Mouse (Mus musculus): ENCODE measurements at regions not wholly inside any gene's neighbourhood (a gene's known extent, or its start where the extent isn't known, plus 50 kb on each side); places are given as distances from the start of the nearest gene placed in this dataset.

DNA sequence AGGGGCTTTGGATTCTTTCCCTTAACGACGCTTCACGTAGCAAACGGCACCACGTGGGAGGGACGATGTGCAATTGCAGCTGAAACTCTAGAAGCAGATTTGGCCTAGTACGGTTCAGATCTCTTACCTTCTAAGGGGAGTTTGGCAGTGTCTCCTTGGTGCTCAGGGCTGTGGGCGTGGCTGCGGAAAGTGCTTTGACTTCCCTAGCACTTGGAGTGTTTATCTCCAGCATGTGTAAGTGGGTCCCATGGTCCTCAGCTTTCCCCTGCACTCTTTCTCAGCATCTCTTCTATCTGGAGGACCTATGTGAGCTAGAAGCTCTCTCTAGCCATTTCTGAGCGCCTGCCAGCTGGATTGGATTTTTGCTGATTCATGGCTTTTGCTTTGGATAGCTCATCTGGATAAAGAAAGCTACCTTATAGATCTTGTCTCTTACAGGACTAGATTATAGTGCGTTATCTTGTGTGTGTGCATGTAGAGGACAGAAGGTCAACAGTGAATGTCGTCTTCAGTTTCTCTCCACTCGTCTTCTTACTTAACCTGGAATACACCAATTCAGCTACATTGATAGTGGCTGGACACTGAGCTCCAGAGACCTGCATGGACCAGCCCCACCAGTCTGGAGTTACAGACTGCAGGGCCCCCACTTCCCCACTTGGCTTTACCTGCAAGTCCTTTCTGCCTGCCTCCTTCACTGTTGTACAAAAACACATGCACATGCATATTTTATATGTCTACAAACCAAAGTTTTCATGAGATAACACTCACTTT, 92.8 kb upstream of the Serbp1 start:
- Histone ChIP-seq H3K27me3 (ENCODE audit: low read depth, poor library complexity, severe bottlenecking) (no peaks in the 10 kb centered on the region), H3K4me1 (peaks cover 4% of the 10 kb centered on the region), H3K9me3 (replicated peaks) (no peaks in the 10 kb centered on the region), H3K36me3 (no peaks in the 10 kb centered on the region), H3K4me3 (no peak overlapping the region), H3K27ac (replicated peaks) (no peak overlapping the region)
- 79% methylated on average over 13 of the region's 13 CpGs for WGBS
- DNase-seq (ENCODE audit: low spot score) = no peak

DNA sequence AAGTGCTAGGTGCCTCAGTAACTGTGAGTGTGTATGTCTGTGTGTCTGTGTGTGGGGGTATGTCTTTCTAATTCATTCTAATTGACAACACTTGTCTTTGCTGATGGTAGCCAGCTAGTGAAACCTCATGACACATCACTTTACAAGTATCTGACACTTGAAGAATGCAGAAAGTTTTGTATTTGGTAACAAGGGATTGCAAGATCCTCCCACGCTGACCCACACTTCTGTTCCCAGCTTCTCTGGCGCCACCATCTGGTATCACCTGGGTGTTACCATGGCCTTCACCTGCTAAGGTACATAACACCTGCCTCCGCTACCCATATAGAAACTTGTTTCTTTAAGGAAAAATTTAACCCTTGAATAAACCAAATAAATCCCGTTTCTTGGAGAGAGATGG, 95.8 kb upstream of the Serbp1 start:
- Histone ChIP-seq H3K36me3 (no peaks in the 10 kb centered on the region), H3K9me3 (replicated peaks) (no peaks in the 10 kb centered on the region), H3K4me1 (peaks cover 4% of the 10 kb centered on the region), H3K27ac (replicated peaks) (no peak overlapping the region), H3K27me3 (ENCODE audit: low read depth, poor library complexity, severe bottlenecking) (no peaks in the 10 kb centered on the region), H3K4me3 (no peak overlapping the region)
- 39% methylated on average over 4 of the region's 4 CpGs for WGBS
- DNase-seq (ENCODE audit: low spot score) = no peak

DNA sequence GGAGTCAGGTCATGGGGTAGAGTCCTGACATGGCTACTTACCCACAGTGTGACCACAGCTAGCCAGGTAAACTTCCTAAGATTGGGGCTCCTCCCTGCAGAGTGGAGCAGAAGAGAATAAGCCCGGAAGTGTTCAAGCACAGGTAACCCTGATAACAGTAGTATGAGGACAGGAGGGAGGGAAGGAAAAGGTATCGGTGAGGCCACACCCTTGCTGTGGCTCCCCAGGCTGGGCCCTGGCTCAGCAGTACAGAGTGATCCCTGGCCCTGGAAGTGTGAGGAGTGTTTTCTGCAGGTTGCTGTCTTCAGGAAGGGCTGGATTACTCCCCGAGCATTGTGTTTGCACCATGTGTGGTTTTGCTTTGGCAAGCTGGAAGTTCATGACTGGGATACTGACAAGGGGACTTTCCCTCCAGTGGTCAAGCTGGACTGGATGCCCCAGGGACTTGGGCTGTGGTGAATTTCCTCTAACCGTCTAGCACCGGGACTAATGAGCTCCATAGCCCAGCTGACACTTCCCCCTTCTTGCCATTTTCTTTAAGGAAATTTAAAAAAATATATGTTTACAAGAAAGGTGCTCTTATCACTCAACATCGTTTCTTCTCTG, 97.2 kb upstream of the Serbp1 start:
- Histone ChIP-seq H3K27ac (replicated peaks) (no peak overlapping the region), H3K4me1 (no peaks in the 10 kb centered on the region), H3K27me3 (ENCODE audit: low read depth, poor library complexity, severe bottlenecking) (no peaks in the 10 kb centered on the region), H3K4me3 (no peak overlapping the region), H3K36me3 (no peaks in the 10 kb centered on the region), H3K9me3 (replicated peaks) (no peaks in the 10 kb centered on the region)
- no peak for DNase-seq (ENCODE audit: low spot score)
- WGBS = 83% methylated on average over 6 of the region's 6 CpGs

DNA sequence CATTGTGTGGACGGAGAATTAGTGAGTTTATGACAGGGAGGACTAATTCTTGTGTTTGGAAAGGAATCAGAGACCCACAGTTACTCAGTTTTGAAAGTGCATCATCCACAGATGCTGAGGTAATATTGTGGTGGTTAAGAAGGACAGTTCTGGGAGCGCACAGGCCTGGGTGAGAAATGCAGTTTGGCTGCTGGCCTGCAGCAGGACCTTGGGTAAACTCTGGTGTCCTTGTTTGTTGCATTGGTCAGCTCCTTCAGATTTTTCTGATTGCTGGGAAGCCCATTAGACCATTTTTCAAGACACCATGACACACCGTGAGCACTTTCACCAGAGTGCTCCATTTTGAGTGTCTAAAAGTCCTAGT, 99.0 kb upstream of the Serbp1 start:
- 94% methylated on average over 3 of the region's 3 CpGs for WGBS
- no peaks in the 10 kb centered on the region for H3K36me3 ChIP-seq

DNA sequence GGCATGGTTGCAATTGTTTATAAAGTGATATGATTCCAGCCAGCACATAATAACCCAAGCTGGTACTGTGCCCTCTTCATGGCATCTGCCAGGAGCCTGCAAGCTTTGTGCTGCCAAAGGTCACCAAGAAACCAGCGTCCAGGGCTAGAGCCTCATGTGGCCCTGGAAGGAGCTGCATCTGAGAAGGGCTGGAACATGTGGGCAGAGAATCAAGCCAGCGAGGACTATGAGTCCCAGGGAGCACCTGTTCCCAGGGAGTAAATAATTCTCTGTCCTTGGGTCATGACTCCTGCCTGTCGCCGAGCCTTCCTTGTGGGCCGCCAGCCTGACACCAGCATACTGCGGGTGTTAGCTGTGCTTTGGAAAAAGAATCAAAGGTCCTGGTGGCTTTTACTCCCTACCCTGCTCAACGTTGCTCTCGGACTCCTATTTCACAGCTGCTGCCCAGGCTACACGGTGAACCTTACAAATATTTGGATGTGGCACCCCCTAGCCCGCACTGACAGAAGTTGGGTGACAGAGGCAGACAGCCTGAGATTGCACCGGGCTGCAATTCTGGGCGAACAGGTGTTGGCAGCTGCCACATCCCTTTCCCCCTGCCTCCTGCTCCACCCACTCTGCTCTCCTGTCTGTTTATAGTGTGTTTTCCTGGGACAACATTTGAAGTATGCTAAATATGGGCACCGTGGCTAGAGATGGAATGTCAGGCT, 99.5 kb upstream of the Serbp1 start:
- H3K4me3 ChIP-seq = no peak overlapping the region
- no peaks in the 10 kb centered on the region for H3K36me3 ChIP-seq
- no peaks in the 10 kb centered on the region for H3K9me3 ChIP-seq (replicated peaks)
- no peak for DNase-seq (ENCODE audit: low spot score)
- H3K4me1 ChIP-seq = no peaks in the 10 kb centered on the region
- H3K27ac ChIP-seq (replicated peaks) = no peak overlapping the region
- H3K27me3 ChIP-seq (ENCODE audit: low read depth, poor library complexity, severe bottlenecking) = no peaks in the 10 kb centered on the region
- 73% methylated on average over 13 of the region's 13 CpGs for WGBS

More for the DNA sequence above, 99.0 kb upstream of the Serbp1 start:
- Histone ChIP-seq H3K4me1 (no peaks in the 10 kb centered on the region), H3K9me3 (replicated peaks) (no peaks in the 10 kb centered on the region), H3K27me3 (ENCODE audit: low read depth, poor library complexity, severe bottlenecking) (no peaks in the 10 kb centered on the region), H3K4me3 (no peak overlapping the region), H3K27ac (replicated peaks) (no peak overlapping the region)
- no peak for DNase-seq (ENCODE audit: low spot score)

DNA sequence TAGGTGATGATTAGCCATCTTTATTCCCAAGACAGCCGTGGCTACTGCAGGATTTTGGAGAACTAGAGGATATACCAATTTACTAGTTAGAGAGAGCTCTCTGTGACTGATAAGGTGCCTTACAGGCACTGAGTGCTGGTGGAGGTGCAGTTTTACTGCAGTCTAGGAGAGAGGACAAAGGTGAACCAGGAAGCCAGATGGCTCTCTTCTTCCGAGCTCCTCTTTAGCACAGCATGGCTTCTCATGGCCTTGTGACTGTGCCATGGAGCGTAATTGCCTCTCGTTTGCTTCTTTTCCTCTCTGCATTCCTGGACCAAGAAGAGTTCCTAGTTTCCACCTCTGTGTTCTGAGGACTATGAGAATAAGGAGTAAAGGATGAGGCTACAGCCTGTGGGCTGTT, 100.2 kb upstream of the Gadd45a start:
- Histone ChIP-seq H3K4me1 (no peaks in the 10 kb centered on the region), H3K9me3 (replicated peaks) (no peaks in the 10 kb centered on the region), H3K27ac (replicated peaks) (no peak overlapping the region), H3K27me3 (ENCODE audit: low read depth, poor library complexity, severe bottlenecking) (no peaks in the 10 kb centered on the region), H3K36me3 (no peaks in the 10 kb centered on the region), H3K4me3 (no peak overlapping the region)
- WGBS = 81% methylated on average over 4 of the region's 4 CpGs
- DNase-seq (ENCODE audit: low spot score) = no peak

DNA sequence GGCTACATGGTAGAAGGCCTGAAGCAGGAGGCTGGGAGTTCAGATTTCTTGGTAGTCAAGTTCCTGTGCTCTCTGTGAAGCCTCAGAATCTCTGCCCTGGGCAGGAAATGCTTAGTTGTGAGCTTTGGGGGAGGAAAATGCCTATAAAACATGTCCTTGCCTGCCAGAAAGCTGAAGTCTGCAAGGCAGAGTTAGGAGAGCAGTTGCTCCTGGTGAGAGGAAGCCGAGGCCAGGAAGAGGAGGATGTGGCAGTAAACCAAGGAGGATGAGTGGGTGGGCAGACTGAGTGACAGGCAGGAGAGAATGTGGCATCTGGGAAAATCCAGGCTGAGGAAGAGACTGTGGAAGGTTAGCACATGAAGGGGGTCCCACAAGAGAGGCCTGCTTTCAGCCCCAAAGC, 97.7 kb upstream of the Gadd45a start:
- no peak for DNase-seq (ENCODE audit: low spot score)
- no peaks in the 10 kb centered on the region for H3K36me3 ChIP-seq
- no peak overlapping the region for H3K4me3 ChIP-seq
- 75% methylated on average over 1 of the region's 1 CpGs for WGBS
- no peak overlapping the region for H3K27ac ChIP-seq (replicated peaks)
- H3K27me3 ChIP-seq (ENCODE audit: low read depth, poor library complexity, severe bottlenecking) = no peaks in the 10 kb centered on the region
- H3K9me3 ChIP-seq (replicated peaks) = no peaks in the 10 kb centered on the region
- no peaks in the 10 kb centered on the region for H3K4me1 ChIP-seq

DNA sequence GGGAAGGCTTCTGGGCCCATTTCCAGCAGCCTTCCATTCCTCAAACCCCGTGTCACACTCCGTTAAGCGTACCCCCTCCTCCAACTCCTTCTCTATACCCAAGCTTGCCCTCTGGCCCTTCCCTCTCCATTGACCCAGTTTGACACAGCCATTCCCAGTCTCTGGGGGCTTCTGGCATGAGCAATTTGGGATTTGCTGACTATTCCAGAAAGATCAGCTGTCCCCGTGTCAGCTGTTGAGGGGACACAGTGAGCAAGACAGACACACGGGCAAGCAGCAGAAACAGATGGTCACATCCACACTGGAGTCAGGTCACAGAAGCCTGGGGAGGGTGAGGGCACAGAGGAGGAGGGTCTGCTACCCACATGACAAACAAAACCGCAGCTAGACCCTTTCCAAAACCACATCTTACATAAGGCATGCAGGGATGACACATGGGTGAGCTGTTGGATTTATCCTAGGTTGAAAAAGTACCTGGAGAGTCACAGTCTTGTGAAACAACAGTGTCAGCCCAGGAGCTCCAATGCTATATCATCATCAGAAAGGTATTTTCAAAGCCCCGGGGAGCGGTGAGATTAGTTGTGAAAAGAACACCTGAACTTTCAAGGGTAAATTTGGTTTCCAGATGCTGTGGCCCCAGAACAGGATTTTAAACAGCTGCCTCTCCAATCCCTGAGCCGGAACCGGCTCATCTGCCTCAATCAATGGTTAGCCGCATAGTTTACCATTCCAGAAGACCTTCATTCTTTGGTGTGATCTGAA, 93.5 kb upstream of the Gadd45a start:
- 79% methylated on average over 11 of the region's 11 CpGs for WGBS
- H3K36me3 ChIP-seq = no peaks in the 10 kb centered on the region

DNA sequence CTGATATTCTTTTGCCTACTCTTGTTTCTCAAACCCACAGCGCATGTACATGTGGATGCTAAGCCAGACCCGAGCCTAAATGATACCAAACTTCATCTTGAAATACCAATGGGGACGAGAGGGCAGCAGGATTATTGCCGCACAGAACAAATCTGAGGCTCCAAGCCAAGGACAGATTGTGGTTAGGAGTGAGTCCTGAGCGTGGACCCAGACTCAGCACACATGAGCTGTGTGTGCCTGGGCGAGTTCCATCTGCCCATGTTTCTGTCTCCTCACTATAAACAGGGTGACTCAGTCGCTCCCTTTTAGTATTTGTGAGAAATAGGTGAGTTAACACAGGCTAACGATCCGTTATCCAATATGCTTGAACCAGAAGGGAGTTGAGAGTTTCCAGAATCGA, 92.4 kb upstream of the Gadd45a start:
- WGBS = 92% methylated on average over 10 of the region's 10 CpGs
- no peaks in the 10 kb centered on the region for H3K27me3 ChIP-seq (ENCODE audit: low read depth, poor library complexity, severe bottlenecking)
- DNase-seq (ENCODE audit: low spot score) = no peak
- peaks cover 7% of the 10 kb centered on the region for H3K4me1 ChIP-seq
- H3K36me3 ChIP-seq = no peaks in the 10 kb centered on the region
- no peak overlapping the region for H3K4me3 ChIP-seq
- H3K9me3 ChIP-seq (replicated peaks) = no peaks in the 10 kb centered on the region
- no peak overlapping the region for H3K27ac ChIP-seq (replicated peaks)

More for the DNA sequence above, 93.5 kb upstream of the Gadd45a start:
- Histone ChIP-seq H3K27ac (replicated peaks) (no peak overlapping the region), H3K4me3 (no peak overlapping the region), H3K27me3 (ENCODE audit: low read depth, poor library complexity, severe bottlenecking) (no peaks in the 10 kb centered on the region), H3K9me3 (replicated peaks) (no peaks in the 10 kb centered on the region), H3K4me1 (peaks cover 5% of the 10 kb centered on the region)
- DNase-seq (ENCODE audit: low spot score) = no peak

DNA sequence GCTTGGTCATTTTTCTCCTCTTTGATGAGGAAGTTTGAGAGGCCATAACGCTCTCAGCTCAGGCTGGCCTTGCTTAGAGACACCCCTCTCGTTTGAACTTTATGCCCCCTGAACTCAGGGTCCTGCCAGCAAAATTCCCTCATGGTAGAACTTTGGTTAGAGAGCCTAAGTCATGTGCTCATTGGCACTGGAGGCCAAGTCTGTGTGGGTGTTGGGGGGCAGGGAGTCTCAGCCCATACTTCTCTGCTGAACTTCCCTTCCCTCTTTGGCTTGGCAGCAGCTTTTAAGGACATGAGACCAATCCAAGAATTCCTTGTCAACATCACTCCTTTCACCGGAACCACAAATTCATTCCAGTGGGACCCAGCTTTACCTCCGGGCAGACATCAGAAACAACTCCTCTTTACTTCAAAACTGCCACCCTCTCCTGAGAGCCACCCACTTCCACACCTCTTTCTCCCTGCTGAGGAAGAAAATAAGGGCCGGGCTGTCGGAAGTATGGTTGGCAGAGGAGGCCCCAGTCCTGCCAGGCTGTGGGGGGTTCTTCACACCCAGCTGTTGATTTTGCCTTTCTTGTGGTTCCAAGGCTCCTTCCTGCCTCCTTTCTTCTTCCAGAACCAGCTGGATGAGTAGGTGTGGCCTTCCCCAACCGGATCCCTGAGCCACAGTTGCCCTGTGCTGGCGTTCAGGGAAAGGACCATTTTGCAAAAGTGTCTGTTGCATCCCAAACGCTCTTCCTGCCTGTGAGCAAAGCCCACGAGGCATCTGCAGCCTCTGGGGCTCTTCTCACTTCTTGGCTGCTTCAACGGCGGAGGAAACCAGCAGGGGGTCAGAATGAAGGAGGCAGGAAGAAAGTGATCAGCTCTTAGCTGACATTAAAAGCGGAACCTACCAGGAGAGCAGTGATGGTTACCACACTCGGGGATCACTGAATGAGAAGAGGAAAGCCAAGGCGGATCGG, 91.5 kb upstream of the Gadd45a start:
- H3K27me3 ChIP-seq (ENCODE audit: low read depth, poor library complexity, severe bottlenecking) = no peaks in the 10 kb centered on the region
- no peaks in the 10 kb centered on the region for H3K36me3 ChIP-seq
- H3K9me3 ChIP-seq (replicated peaks) = no peaks in the 10 kb centered on the region
- H3K4me1 ChIP-seq = peaks cover 7% of the 10 kb centered on the region
- 65% methylated on average over 16 of the region's 16 CpGs for WGBS
- no peak overlapping the region for H3K27ac ChIP-seq (replicated peaks)
- DNase-seq (ENCODE audit: low spot score) = no peak
- no peak overlapping the region for H3K4me3 ChIP-seq

DNA sequence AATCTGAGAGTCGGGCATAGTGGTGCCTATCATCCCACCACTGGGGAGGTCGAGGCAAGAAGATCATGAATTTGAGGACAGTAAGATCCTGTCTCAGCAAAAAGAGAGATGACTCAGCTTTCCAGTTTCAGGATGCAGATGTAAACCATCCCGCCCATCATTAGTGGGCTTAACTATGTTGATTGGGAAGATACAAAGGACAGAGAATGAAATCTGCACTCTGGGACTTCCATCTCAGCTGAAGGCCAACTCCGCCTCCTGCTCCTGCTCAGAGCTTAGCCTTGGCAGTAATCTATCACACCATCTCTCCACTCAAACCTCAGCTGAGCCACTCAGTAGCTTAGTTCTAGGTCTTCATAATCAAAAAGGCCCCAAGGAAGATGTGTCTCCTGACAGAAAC, 90.5 kb upstream of the Gadd45a start:
- Histone ChIP-seq H3K4me1 (peaks cover 7% of the 10 kb centered on the region), H3K27me3 (ENCODE audit: low read depth, poor library complexity, severe bottlenecking) (no peaks in the 10 kb centered on the region), H3K36me3 (no peaks in the 10 kb centered on the region), H3K27ac (replicated peaks) (no peak overlapping the region), H3K9me3 (replicated peaks) (no peaks in the 10 kb centered on the region), H3K4me3 (no peak overlapping the region)
- no peak for DNase-seq (ENCODE audit: low spot score)
- WGBS = 89% methylated on average over 4 of the region's 4 CpGs

All from midbrain, embryonic 10.5 days (tissue).